Mouse (Mus musculus) right cerebral cortex, postnatal 4 days (tissue): ENCODE measurements at regions not wholly inside any gene's neighbourhood (a gene's known extent, or its start where the extent isn't known, plus 50 kb on each side); places are given as distances from the start of the nearest gene placed in this dataset.

ENCODE experiments used
- DNase-seq: peaks from one replicate; pipeline ENCODE4 v3.0.0-alpha.2; 2022

- no peak for DNase-seq
Observed at GRCm38 (mm10) chr12:43843907-43844537, 366.1 kb downstream of the Dnajb9 start.

- DNase-seq = no peak
Observed at GRCm38 (mm10) chr12:43831976-43832375, 378.1 kb downstream of the Dnajb9 start.

GRCm38 (mm10) chr12:43828641-43829040 is 381.5 kb downstream of the Dnajb9 start:
- DNase-seq = no peak

GRCm38 (mm10) chr12:43827901-43828300 is 382.2 kb downstream of the Dnajb9 start:
- DNase-seq = no peak

- DNase-seq = no peak
Observed at GRCm38 (mm10) chr12:43827296-43827695, 382.8 kb downstream of the Dnajb9 start.

- peak; percentile 55 for DNase-seq
Observed at GRCm38 (mm10) chr12:43813559-43813958, 396.6 kb downstream of the Dnajb9 start.

GRCm38 (mm10) chr12:43772766-43773165 is 437.4 kb downstream of the Dnajb9 start:
- DNase-seq = no peak

- no peak for DNase-seq
Observed at GRCm38 (mm10) chr12:43762151-43762550, 448.0 kb downstream of the Dnajb9 start.
